Mouse (Mus musculus) olfactory bulb, adult 2 months (tissue): Measurements from ENCODE around the gene Dzip1.

Experiments
- CTCF ChIP-seq: fragments of 200-500 bp; IDR thresholded peaks from 2 replicates; pipeline ENCODE4 v1.5.1; 2012; ENCODE audit warnings: low read depth, mild to moderate bottlenecking, low read length, moderate library complexity; ENCODE audit not compliant: insufficient read depth
- POLR2A ChIP-seq: fragments of 200-500 bp; IDR thresholded peaks from 2 replicates; pipeline ENCODE4 v1.6.1; 2012; ENCODE audit warnings: mild to moderate bottlenecking, low read depth, low read length, moderate library complexity; ENCODE audit not compliant: insufficient read depth

- TF ChIP-seq CTCF, result no peak
- no peak for TF ChIP-seq POLR2A
Measured at GRCm38 (mm10) chr14:118878346-118878910, 46.8 kb downstream of the Dzip1 start.
